In the genomic region with DNA sequence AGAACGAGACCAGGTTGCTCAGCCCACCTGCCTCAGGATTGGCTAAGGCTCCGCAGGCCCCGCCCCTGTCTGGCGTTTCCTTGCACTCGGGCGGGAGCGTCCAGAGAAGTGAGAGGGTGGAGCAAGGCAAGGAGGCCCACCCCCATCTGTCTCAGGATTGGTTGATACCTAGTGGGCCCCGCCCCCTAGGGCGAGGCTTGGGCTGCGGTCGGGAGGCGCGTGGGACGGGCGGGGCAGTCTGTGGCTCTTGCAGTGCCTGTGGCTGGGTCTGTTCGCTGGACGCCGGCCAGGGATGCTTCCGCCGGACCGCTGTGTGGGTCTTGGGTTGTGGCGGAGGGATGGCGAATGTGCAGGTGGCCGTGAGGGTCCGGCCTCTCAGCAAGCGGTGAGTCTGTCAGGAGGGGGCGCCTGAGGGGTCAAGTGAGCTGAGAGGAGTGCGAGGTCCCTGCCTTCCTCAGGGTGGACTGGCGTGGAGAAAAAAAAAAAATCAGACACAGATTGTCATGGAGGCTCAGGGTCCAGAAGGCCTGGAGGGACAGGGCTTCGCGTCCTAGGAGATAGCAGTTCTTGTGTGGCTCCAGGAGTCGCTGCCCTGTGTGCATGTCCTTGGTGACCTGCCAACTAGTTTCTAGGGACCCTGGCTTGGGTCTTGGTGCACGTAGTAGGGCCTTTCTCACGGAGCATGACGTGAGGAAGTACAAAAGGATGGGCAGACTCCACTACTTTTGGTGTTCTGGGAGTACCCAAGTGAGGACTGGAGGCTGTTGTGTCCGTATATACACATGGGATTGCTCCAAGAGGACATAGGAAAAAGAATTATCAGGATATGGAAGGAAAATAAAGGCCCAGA, we compare ENCODE assay signal across 8 mouse cellular contexts. TPM values are rescaled to one million over a fixed set of nuclear protein-coding genes. Genes with fewer than 3 reads are reported as not detected.
DNase-seq lines count a peak whose midpoint lies in the region; ATAC-seq and TF ChIP-seq lines count a peak whose summit lies in the region.

A gene (plus strand): TSS at position 236 of the 850 bp plus-strand sequence.

- TF ChIP-seq CTCF in MEL (IDR thresholded peaks at IDR 0.05 in 2 of 3, conservative IDR thresholded peaks at IDR 0.05 in 1 of 3; ENCODE audit: control insufficient read depth in 1 of 3, insufficient read depth in 1 of 3, low read depth in 2 of 3, low read length in 3 of 3, poor library complexity in 1 of 3, severe bottlenecking in 1 of 3), result peak in 1 of 3 experiments; percentile 18; a peak in 1 of 6 replicates
- no peak for TF ChIP-seq CTCF in cerebellum, adult 2 months (IDR thresholded peaks at IDR 0.05; ENCODE audit: borderline replicate concordance, insufficient read depth, low read depth, low read length)
- peak; percentile 43 for TF ChIP-seq CTCF in forebrain, postnatal 0 days (IDR thresholded peaks at IDR 0.05; ENCODE audit: low read depth)

- H3K27ac ChIP-seq in MEL (ENCODE audit: control insufficient read depth, low read depth, low read length), result no peak within 1 kb of the TSS
- H3K27ac ChIP-seq in cerebellum, adult 2 months (ENCODE audit: insufficient read depth, low read length), result no peak within 1 kb of the TSS
- peak within 1 kb of the TSS; percentile 15 for H3K27ac ChIP-seq in forebrain, postnatal 0 days (ENCODE audit: low read depth, low read length)
- peak within 1 kb of the TSS; percentile 60 for H3K27ac ChIP-seq in lung, embryonic 15.5 days

- H3K9ac ChIP-seq in MEL (ENCODE audit: control insufficient read depth, low read depth, low read length, poor library complexity, severe bottlenecking), result peak within 1 kb of the TSS; percentile 53
- peak within 1 kb of the TSS; percentile 68 for H3K9ac ChIP-seq in forebrain, postnatal 0 days
- peak within 1 kb of the TSS; percentile 46 for H3K9ac ChIP-seq in lung, embryonic 15.5 days

- TF ChIP-seq EP300 in MEL (IDR thresholded peaks at IDR 0.05; ENCODE audit: low read depth in 1 of 2, low read length in 2 of 2), result no peak

- DNase-seq in MEL (ENCODE audit: low read depth, low spot score), result peak; percentile 99
- DNase-seq in cerebellum, adult 2 months, result peak; percentile 97 to 99
- peak; percentile 98 for DNase-seq in forebrain, postnatal 0 days
- DNase-seq in heart, postnatal 4 days, result peak; percentile 98
- DNase-seq in layer of hippocampus, adult 8-10 months (ENCODE audit: low spot score in 2 of 2), result peak; percentile 97 to 98
- peak; percentile 99 for DNase-seq in ovary, adult 18-20 months (ENCODE audit: low spot score)
- DNase-seq in thymus, postnatal 0 days (ENCODE audit: low spot score), result peak; percentile 99

- no peak for TF ChIP-seq POLR2A in MEL (IDR thresholded peaks at IDR 0.05; ENCODE audit: control insufficient read depth in 1 of 2, insufficient read depth in 1 of 2, low read depth in 1 of 2, low read length in 2 of 2, poor library complexity in 1 of 2)
- TF ChIP-seq POLR2A in cerebellum, adult 2 months (IDR thresholded peaks at IDR 0.05; ENCODE audit: borderline replicate concordance, insufficient read depth, low read length), result peak; percentile 43

- TF ChIP-seq RAD21 in MEL (IDR thresholded peaks at IDR 0.05; ENCODE audit: low read depth, low read length), result no peak

- peak within 1 kb of the TSS; percentile 74 for H3K4me2 ChIP-seq in forebrain, postnatal 0 days (ENCODE audit: low read depth)
- H3K4me2 ChIP-seq in lung, embryonic 15.5 days, result peak within 1 kb of the TSS; percentile 66

- peak within 1 kb of the TSS; percentile 57 to 99 for H3K4me3 ChIP-seq in MEL (ENCODE audit: control insufficient read depth in 1 of 2, insufficient read depth in 1 of 2, low read depth in 2 of 2, low read length in 2 of 2)
- H3K4me3 ChIP-seq in cerebellum, adult 2 months (replicated peaks; ENCODE audit: insufficient read depth, low read depth, low read length), result peak within 1 kb of the TSS; percentile 77
- peak within 1 kb of the TSS; percentile 64 for H3K4me3 ChIP-seq in forebrain, postnatal 0 days (ENCODE audit: low read depth, low read length)
- H3K4me3 ChIP-seq in lung, embryonic 15.5 days, result peak within 1 kb of the TSS; percentile 68

- no peaks in the 10 kb centered on the region for H3K9me3 ChIP-seq in MEL (replicated peaks; ENCODE audit: insufficient read depth, low read length)
- no peaks in the 10 kb centered on the region for H3K9me3 ChIP-seq in forebrain, postnatal 0 days (ENCODE audit: low read length)
- no peaks in the 10 kb centered on the region for H3K9me3 ChIP-seq in lung, embryonic 15.5 days

- H3K4me1 ChIP-seq in MEL (ENCODE audit: control insufficient read depth in 1 of 2, insufficient read depth in 2 of 2, low read length in 2 of 2), result peaks cover 0 to 30% of the 10 kb centered on the region in 2 experiments
- H3K4me1 ChIP-seq in cerebellum, adult 2 months (ENCODE audit: control insufficient read depth, insufficient read depth, low read length), result no peaks in the 10 kb centered on the region
- H3K4me1 ChIP-seq in forebrain, postnatal 0 days (ENCODE audit: insufficient read depth), result peaks cover 6% of the 10 kb centered on the region; the same call in 1 of the 2 replicates
- H3K4me1 ChIP-seq in lung, embryonic 15.5 days, result peaks cover 25% of the 10 kb centered on the region

- no peaks in the 10 kb centered on the region for H3K27me3 ChIP-seq in MEL (ENCODE audit: control insufficient read depth in 1 of 2, insufficient read depth in 2 of 2, low read length in 2 of 2)
- no peaks in the 10 kb centered on the region for H3K27me3 ChIP-seq in cerebellum, adult 2 months (ENCODE audit: control insufficient read depth, insufficient read depth, low read length)
- H3K27me3 ChIP-seq in forebrain, postnatal 0 days (ENCODE audit: insufficient read depth, low read length), result no peaks in the 10 kb centered on the region
- no peaks in the 10 kb centered on the region for H3K27me3 ChIP-seq in lung, embryonic 15.5 days

- ATAC-seq in forebrain, postnatal 0 days, result peak; percentile 100
- ATAC-seq in lung, embryonic 15.5 days (ENCODE audit: borderline replicate concordance, extremely low read depth, low FRiP score, low TSS enrichment), result peak; percentile 100

- H3K36me3 ChIP-seq in MEL (ENCODE audit: control insufficient read depth in 1 of 2, insufficient read depth in 2 of 2, low read length in 2 of 2), result peaks cover 0 to 28% of the 10 kb centered on the region in 2 experiments; a peak in 2 of 4 replicates
- no peaks in the 10 kb centered on the region for H3K36me3 ChIP-seq in forebrain, postnatal 0 days (ENCODE audit: insufficient read depth)
- peaks cover 19% of the 10 kb centered on the region for H3K36me3 ChIP-seq in lung, embryonic 15.5 days

- H3K79me2 ChIP-seq in MEL (ENCODE audit: control insufficient read depth, insufficient read depth, low read length, poor library complexity), result no peaks in the 10 kb centered on the region

- 1% methylated on average over 36 of the region's 36 CpGs for WGBS in cerebellum, adult 2 months
- WGBS in forebrain, postnatal 0 days, result 2% methylated on average over 36 of the region's 36 CpGs
- WGBS in lung, embryonic 15.5 days, result 2% methylated on average over 36 of the region's 36 CpGs

TF ChIP-seq in MEL, 35 proteins besides CTCF, POLR2A, EP300 and RAD21:
- TF ChIP-seq TBP (IDR thresholded peaks at IDR 0.05; ENCODE audit: low read depth, low read length), result no peak
- TF ChIP-seq ZKSCAN1 (IDR thresholded peaks at IDR 0.05; ENCODE audit: low read depth, low read length), result peak; percentile 76; the same call in 1 of the 2 replicates
- peak; percentile 27; the same call in 1 of the 2 replicates for TF ChIP-seq MAZ (IDR thresholded peaks at IDR 0.05; ENCODE audit: low read depth, low read length)
- peak; percentile 30; the same call in 1 of the 2 replicates for TF ChIP-seq NRF1 (IDR thresholded peaks at IDR 0.05; ENCODE audit: insufficient read depth, low read depth, low read length, poor library complexity, severe bottlenecking)
- TF ChIP-seq MXI1 (IDR thresholded peaks at IDR 0.05; ENCODE audit: low read depth, low read length), result no peak

RNA-seq across cellular contexts. Expression of the gene that starts here (rescaled TPM):
- total RNA-seq in MEL (2012; rRNA removed), result 0.46 and 0.50 TPM in 2 replicates
- 1 to 10 TPM in 1 of 2 experiments, not detected in 1; 1.1 TPM for polyA plus RNA-seq in MEL (2012; ENCODE audit: insufficient read depth in 1 of 2, insufficient read length in 2 of 2, low read depth in 1 of 2, low replicate concordance in 2 of 2, missing spikeins in 1 of 2)
- 15.8 and 17.9 TPM in 2 replicates for polyA plus RNA-seq in cerebellum, adult 2 months (2012; rRNA removed)
- total RNA-seq in forebrain, postnatal 0 days (2014; rRNA removed), result 8.5 and 11.8 TPM in 2 replicates
- polyA plus RNA-seq in forebrain, postnatal 0 days (2015; fragmentation: Nextera tagmentation; extraction: Ambion mirVana), result 0.92 and 1.8 TPM in 2 replicates
- 10 to 100 TPM; 15.3 to 16.3 TPM for total RNA-seq in heart, postnatal 4 days (2021)
- 10 to 100 TPM; 10.1 to 13.8 (median 12.9) TPM for total RNA-seq in layer of hippocampus, adult 8-10 months (2022)
- polyA plus RNA-seq in lung, embryonic 15.5 days (2015; fragmentation: Nextera tagmentation; extraction: Ambion mirVana), result 8.6 and 11.7 TPM in 2 replicates
- polyA plus RNA-seq in thymus, postnatal 0 days (2015; fragmentation: Nextera tagmentation; extraction: Ambion mirVana), result 1.5 and 2.3 TPM in 2 replicates

Comparison
In these comparisons a context has a peak if more than half of its experiments do, and no peak if none do; other contexts are left out.
1. H3K27ac ChIP-seq: peak in forebrain, postnatal 0 days (single experiment) and lung, embryonic 15.5 days (single experiment); none in MEL (single experiment) and cerebellum, adult 2 months (single experiment).
2. Peak in every context shown above with its lines, with median percentiles within 50 percentile points of each other: DNase-seq, H3K4me3 ChIP-seq and H3K9ac ChIP-seq.